Mouse (Mus musculus): ENCODE data around the gene Prrt2. TPM values are rescaled to one million over a fixed set of nuclear protein-coding genes. Genes with fewer than 3 reads are reported as not detected.

Prrt2 gene
- polyA plus RNA-seq, 1 experiment from 2014 or later = 13.1 TPM

DNA sequence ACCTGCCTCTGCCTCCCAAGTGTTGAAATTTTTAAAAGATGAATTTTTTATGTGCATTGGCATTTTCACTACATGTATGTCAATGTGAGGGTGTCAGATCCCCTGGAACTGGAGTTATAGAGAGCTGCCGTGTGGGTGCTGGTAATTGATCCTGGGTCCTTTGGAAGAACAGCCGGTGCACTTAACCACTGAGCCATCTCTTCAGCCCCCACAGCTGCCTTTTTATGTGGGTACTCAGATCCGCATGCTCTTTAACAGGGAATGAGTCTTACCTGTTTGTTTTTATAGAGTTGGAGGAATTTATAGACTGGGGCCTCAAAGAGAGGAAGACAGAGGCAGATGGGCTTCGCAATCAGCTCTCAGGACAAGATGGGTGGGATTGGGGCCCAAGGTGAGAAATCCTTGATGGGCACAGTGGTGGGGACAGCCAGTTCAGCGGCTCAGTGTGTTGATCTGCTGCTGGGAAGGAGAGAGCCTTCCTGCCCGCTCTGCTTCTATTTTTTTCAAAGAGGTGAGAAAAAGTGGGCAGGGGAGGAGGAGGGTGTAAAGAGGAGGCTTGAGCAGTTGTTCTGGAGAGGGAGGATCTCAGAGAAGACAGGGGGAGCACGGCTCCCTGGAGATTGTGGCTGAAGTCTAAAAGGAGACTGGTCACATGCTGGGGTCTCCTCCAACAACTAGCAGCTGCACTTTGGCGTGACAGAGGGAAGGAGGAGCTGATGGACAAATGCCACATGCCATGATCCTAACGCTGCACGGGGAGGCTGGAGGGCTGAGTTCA is 36.2 kb downstream of the Prrt2 start:
- no peaks in the 10 kb centered on the region for H3K9me3 ChIP-seq
- no peak overlapping the region for H3K27ac ChIP-seq
- peaks cover 17% of the 10 kb centered on the region for H3K36me3 ChIP-seq
- H3K4me2 ChIP-seq = no peak overlapping the region
- no peak overlapping the region for H3K9ac ChIP-seq
- 67% methylated on average over 10 of the region's 10 CpGs for WGBS
- H3K27me3 ChIP-seq = no peaks in the 10 kb centered on the region
- no peak overlapping the region for H3K4me3 ChIP-seq
- ATAC-seq (ENCODE audit: insufficient number of reproducible peaks, insufficient read depth, low FRiP score, low TSS enrichment, low read depth) = no peak
- no peaks in the 10 kb centered on the region for H3K4me1 ChIP-seq

DNA sequence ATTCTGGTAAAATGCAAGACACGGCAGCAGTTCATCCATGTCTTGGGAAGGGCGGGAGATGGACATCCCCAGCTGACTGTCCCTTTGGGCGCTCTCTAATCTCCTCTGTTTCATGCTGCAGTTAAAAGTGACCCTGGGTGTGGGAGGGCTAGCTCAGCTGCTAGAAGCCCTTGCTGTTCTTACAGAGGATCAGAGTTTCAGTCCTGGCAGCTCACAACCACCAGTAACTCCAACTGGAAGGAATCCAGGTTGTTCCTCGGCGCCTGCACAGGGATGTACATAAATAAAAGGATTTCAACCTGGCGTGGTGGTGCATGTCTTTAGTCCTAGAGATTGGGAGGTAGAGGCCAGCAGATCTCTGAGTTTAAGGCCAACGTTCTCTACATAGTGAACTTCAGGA is 37.9 kb downstream of the Prrt2 start:
- no peak for ATAC-seq (ENCODE audit: insufficient number of reproducible peaks, insufficient read depth, low FRiP score, low TSS enrichment, low read depth)
- H3K4me3 ChIP-seq = no peak overlapping the region
- no peaks in the 10 kb centered on the region for H3K4me1 ChIP-seq
- no peak overlapping the region for H3K4me2 ChIP-seq
- 81% methylated on average over 7 of the region's 7 CpGs for WGBS
- H3K27ac ChIP-seq = no peak overlapping the region
- H3K36me3 ChIP-seq = peaks cover 35% of the 10 kb centered on the region
- H3K9me3 ChIP-seq = no peaks in the 10 kb centered on the region
- H3K27me3 ChIP-seq = no peaks in the 10 kb centered on the region
- H3K9ac ChIP-seq = no peak overlapping the region

DNA sequence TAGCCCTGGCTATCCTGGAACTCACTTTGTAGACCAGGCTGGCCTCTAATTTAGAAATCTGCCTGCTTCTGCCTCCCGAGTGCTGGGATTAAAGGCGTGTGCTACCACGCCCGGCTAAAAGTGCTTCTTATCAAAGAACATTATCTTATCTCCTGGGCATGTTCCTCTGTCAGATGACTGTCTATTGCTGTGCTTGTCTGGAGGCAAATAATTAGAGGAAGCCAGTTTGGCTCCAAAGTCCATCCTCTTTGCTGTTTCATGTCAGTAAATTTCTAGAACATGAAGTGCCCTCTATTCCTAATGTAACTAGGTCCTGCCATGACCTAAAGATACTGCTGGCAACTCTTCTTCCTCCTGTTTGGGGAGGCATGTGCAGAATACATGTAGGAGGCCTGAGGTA is 39.0 kb downstream of the Prrt2 start:
- Histone ChIP-seq H3K27ac (no peak overlapping the region), H3K9ac (no peak overlapping the region), H3K4me2 (no peak overlapping the region), H3K27me3 (no peaks in the 10 kb centered on the region), H3K36me3 (peaks cover 37% of the 10 kb centered on the region), H3K4me3 (no peak overlapping the region), H3K9me3 (no peaks in the 10 kb centered on the region), H3K4me1 (peaks cover 2% of the 10 kb centered on the region)
- 88% methylated on average over 4 of the region's 4 CpGs for WGBS
- ATAC-seq (ENCODE audit: insufficient number of reproducible peaks, insufficient read depth, low FRiP score, low TSS enrichment, low read depth) = no peak

DNA sequence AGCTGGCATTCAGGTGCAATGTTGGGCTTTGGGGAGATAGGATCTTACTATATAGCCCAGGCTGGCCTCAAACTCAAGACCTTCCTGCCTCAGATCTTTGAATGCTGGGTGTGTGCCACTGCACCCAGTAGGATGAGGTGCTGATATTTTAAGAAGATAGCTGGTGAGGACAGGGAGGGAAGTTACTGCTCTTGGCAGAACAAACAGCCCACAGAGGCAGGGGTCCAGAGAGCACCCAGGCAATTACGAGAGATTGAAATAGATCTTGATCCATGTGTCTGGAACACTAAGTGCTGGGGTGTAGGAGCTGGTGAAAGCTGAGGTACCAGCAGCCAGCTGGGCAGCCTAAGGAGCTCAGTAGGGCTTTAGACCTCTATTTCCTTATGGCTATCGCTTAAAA is 39.4 kb downstream of the Prrt2 start:
- Histone ChIP-seq H3K9me3 (no peaks in the 10 kb centered on the region), H3K4me1 (peaks cover 5% of the 10 kb centered on the region), H3K4me3 (no peak overlapping the region), H3K9ac (no peak overlapping the region), H3K4me2 (no peak overlapping the region), H3K27ac (no peak overlapping the region), H3K36me3 (peaks cover 37% of the 10 kb centered on the region), H3K27me3 (no peaks in the 10 kb centered on the region)
- ATAC-seq (ENCODE audit: insufficient number of reproducible peaks, insufficient read depth, low FRiP score, low TSS enrichment, low read depth) = no peak
- 85% methylated on average over 2 of the region's 2 CpGs for WGBS

DNA sequence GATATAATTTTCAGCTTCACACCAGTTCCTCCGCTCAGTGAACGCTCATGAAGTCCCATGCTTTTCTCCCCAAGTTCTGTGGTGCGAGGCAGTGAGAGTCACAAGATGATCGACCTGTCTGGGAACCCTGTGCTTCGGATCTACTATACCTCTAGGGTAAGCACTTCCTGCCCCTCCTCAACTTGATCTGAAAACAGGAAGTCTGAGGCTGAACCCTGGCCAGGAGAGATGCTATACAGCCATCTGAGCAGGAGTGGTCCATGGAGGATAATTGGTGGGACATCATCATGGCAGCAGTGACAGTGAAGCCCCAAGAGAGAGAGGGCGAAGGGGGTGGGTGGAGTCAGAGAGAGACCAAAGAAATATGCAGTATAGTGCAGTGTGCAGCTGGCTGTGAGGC is 42.2 kb downstream of the Prrt2 start:
- Histone ChIP-seq H3K9ac (no peak overlapping the region), H3K9me3 (no peaks in the 10 kb centered on the region), H3K4me1 (peaks cover 10% of the 10 kb centered on the region), H3K4me2 (no peak overlapping the region), H3K4me3 (no peak overlapping the region), H3K36me3 (peaks cover 37% of the 10 kb centered on the region), H3K27me3 (no peaks in the 10 kb centered on the region), H3K27ac (no peak overlapping the region)
- whole genome bisulfite sequencing = 93% methylated on average over 6 of the region's 6 CpGs
- ATAC-seq (ENCODE audit: insufficient number of reproducible peaks, insufficient read depth, low FRiP score, low TSS enrichment, low read depth) = no peak

DNA sequence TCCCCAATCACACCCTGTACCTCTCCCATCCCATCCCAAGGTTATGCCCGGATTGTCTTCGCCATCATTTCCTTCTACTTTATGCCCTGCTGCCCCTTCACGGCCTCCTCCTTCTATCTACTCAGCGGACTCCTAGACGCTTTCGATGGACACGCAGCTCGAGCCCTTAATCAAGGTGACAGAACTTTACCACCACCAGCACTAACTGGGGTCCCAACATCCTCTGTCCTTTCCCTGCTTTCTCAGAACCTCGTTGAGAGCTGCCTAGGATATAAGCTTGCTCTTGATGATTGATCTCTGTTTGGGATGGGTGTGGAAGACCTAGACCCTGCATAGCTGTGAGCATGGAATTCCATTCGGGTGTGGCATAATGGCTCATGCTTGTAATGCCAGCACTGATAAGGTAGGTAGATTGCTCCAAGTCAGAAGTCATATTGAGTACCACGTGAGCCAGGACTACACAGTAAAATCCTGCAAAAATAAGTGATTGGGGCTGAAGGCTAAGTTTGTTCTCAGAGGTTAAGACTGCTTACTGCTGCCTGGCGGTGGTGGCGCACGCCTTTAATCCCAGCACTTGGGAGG is 44.0 kb downstream of the Prrt2 start:
- Histone ChIP-seq H3K4me3 (peak overlapping the region; percentile 85), H3K27me3 (no peaks in the 10 kb centered on the region), H3K4me1 (peaks cover 10% of the 10 kb centered on the region), H3K36me3 (peaks cover 37% of the 10 kb centered on the region), H3K9me3 (no peaks in the 10 kb centered on the region), H3K4me2 (peak overlapping the region; percentile 89), H3K27ac (peak overlapping the region; percentile 97), H3K9ac (peak overlapping the region; percentile 96)
- WGBS = 27% methylated on average over 14 of the region's 14 CpGs
- no peak for ATAC-seq (ENCODE audit: insufficient number of reproducible peaks, insufficient read depth, low FRiP score, low TSS enrichment, low read depth)

DNA sequence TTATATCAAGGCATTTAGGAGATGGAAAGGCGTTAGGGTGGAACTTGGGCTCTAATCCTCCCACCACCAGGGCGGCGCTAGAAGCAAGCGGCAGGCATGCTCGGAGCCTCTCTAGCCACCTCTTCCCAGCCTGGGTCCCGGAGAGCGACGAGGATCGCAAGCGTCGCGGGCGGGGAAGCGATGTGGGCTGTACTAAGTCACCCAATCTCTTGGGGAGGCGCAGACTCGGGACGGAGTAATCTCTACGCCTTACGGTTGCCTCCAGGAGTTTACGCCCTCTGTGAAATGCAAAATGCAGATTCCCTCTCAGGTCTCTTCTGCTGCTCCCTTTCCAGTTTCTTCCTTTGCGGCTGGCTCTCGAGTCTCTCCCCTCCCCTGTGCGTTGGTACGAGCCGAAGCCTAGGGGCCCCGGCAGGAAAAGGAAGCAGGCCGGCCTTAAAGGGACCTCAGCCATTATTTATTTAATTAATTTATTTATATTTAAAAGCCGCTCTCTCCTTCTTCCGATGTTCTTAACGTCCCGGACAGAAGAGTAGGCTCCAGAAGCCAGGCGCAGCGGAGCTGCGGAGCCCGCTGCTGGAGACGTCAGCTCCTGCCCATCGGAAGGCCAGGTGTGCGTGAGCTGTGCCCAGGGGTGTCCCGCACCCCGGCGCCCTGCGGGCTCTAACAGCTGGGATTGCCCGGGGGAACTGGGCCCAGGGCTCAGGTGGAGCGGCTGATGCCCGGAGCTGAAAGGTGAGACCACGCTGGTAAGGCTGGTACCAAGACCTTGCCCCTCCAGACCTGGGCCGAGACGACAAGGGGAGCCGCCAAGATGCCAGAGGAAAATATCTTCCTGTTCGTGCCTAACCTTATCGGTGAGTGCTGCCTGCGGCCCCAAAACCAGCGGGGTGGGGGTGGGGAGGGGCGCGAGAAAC is 44.8 kb downstream of the Prrt2 start, which contains the start of gene Cdiptos:
Cdiptos (minus strand) TSS at position 149 of the 917 bp plus-strand sequence.
- ATAC-seq (ENCODE audit: insufficient number of reproducible peaks, insufficient read depth, low FRiP score, low TSS enrichment, low read depth) = peak; percentile 89

DNA sequence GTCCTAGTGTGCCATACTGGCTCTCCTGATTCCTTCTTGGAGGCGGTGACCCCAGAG is 45.3 kb downstream of the Prrt2 start, which contains the start of gene Cdipt:
Cdipt (plus strand) TSS at position 22 of the 57 bp plus-strand sequence.
- no peak for ATAC-seq (ENCODE audit: insufficient number of reproducible peaks, insufficient read depth, low FRiP score, low TSS enrichment, low read depth)
- 0% methylated on average over 1 of the region's 1 CpGs for WGBS
- Histone ChIP-seq H3K27ac (peak within 1 kb of the TSS; percentile 97), H3K9me3 (no peaks in the 10 kb centered on the region), H3K4me3 (peak within 1 kb of the TSS; percentile 85), H3K36me3 (peaks cover 27% of the 10 kb centered on the region), H3K4me1 (peaks cover 10% of the 10 kb centered on the region), H3K4me2 (peak within 1 kb of the TSS; percentile 89), H3K9ac (peak within 1 kb of the TSS; percentile 96), H3K27me3 (no peaks in the 10 kb centered on the region)

More for the DNA sequence above, 44.8 kb downstream of the Prrt2 start, which contains the start of gene Cdiptos:
- under 1% methylated on average over 55 of the region's 55 CpGs for WGBS
- peak within 1 kb of the TSS; percentile 97 for H3K27ac ChIP-seq
- peak within 1 kb of the TSS; percentile 85 for H3K4me3 ChIP-seq
- peak within 1 kb of the TSS; percentile 96 for H3K9ac ChIP-seq
- H3K9me3 ChIP-seq = no peaks in the 10 kb centered on the region
- H3K4me1 ChIP-seq = peaks cover 10% of the 10 kb centered on the region
- peaks cover 31% of the 10 kb centered on the region for H3K36me3 ChIP-seq
- H3K27me3 ChIP-seq = no peaks in the 10 kb centered on the region
- peak within 1 kb of the TSS; percentile 89 for H3K4me2 ChIP-seq

DNA sequence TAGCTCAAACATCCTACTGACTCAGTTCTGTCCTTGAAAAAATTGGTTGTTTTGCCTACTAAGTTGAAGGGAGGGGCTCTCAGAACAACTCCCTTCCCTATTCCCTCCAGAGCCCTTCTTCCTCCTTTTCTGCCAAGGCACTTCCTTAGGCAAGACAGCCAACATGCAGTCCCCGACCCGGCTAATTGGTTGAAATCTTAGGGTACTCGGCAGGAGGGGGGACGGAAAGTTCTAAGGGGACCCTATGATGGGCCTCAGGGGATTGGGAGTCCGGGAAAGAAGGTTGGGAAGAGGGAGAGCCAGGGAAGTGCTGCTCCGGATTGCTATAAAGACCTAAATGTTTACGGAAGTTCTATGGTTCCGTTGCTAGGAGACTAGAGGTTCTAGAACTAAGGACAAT is 45.5 kb downstream of the Prrt2 start:
- Histone ChIP-seq H3K4me1 (peaks cover 10% of the 10 kb centered on the region), H3K9me3 (no peaks in the 10 kb centered on the region), H3K9ac (peak overlapping the region; percentile 96), H3K27ac (peak overlapping the region; percentile 97; the same call in 1 of the 2 replicates), H3K36me3 (peaks cover 26% of the 10 kb centered on the region), H3K27me3 (no peaks in the 10 kb centered on the region), H3K4me2 (peak overlapping the region; percentile 89), H3K4me3 (peak overlapping the region; percentile 85)
- no peak for ATAC-seq (ENCODE audit: insufficient number of reproducible peaks, insufficient read depth, low FRiP score, low TSS enrichment, low read depth)
- WGBS = 8% methylated on average over 8 of the region's 8 CpGs

All from embryonic facial prominence, embryonic 13.5 days (tissue).